Mouse (Mus musculus): ENCODE data around the gene Mycl.
"Not testable (repeated sequence)": the region's sequence is repeated elsewhere in the genome, so short reads cannot be mapped to it uniquely, and the experiment has no call there.

Mycl gene

DNA sequence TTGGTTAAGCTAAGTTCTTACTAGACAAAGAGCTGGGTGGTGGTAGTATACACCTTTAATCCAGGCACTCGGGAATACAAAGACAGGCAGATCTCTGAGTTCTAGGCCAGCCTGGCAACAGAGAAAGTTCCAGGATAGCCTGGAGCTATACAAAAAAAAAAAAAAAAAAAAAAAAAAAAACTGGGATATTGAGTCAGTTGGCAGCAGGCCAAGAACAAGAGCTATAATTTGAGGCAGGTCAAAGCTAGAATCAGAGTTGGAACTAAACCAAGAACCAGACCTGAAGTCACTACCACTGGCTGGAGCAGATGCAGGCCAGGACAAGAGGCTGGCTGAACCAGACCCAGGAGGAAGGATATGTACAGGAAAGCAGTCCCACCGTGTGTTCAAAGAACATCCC, 14.8 kb upstream of the Mycl start:
- no peak for DNase-seq (ENCODE audit: extremely low read depth, low read depth, low spot score)

DNA sequence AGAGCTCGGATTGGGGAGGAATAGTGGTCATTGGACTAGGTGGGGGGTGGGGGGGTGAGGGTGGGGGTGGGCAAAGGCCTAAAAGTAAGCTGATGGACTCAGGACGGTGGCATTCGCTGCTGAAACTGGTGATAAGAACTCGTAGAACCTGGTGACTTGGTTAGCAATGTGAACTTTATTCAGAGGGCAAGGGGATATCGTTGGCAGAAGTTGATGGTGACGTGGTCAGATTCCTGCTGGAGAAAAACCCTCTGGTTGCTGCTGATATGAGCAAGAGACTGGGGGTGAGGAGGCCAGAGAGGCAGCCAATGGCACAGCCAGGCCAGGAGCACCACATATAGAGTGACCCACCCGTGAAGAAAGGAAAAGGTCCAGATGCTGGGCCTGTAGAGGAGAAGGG, 14.2 kb upstream of the Mycl start:
- no peak for DNase-seq (ENCODE audit: extremely low read depth, low read depth, low spot score)

DNA sequence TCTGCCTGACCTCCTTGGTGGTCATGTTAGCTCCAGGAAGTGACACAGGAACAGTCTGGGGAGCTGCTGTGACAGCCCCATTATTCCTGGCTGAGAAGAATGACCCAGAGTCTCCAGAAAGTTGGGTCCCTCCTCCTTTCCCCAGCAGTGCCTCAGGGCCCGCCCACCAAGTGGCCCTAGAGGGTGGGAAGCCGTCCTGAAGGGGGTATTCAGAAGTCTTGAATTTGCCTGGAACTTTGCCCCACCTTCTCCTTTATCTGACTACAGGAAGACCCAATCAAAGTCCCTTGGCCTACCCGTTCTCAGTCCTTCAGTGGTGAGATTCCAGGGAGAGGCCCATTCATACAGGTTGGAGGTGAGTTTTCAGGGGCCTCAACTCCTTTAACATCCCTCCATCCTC, 13.5 kb upstream of the Mycl start:
- DNase-seq (ENCODE audit: extremely low read depth, low read depth, low spot score): no peak

DNA sequence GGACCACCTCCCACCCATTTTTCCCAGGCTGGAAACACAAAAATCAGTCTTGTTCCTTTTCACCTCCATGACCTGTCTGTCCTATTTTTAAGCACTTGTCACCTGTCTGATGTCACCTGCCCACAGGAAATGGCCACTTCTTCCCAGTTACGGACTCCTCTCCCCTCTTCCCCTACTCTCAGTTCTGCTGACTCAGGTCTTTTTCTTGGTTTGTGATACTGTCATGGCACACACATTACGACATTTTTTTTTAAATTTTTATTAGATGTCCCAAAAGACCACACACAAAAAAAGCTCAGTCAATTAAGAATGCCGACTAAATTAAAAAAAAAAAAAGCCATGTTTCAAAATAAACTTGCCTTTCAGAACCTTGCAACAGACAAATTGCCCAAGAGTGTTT, 12.9 kb upstream of the Mycl start:
- DNase-seq (ENCODE audit: extremely low read depth, low read depth, low spot score): no peak

DNA sequence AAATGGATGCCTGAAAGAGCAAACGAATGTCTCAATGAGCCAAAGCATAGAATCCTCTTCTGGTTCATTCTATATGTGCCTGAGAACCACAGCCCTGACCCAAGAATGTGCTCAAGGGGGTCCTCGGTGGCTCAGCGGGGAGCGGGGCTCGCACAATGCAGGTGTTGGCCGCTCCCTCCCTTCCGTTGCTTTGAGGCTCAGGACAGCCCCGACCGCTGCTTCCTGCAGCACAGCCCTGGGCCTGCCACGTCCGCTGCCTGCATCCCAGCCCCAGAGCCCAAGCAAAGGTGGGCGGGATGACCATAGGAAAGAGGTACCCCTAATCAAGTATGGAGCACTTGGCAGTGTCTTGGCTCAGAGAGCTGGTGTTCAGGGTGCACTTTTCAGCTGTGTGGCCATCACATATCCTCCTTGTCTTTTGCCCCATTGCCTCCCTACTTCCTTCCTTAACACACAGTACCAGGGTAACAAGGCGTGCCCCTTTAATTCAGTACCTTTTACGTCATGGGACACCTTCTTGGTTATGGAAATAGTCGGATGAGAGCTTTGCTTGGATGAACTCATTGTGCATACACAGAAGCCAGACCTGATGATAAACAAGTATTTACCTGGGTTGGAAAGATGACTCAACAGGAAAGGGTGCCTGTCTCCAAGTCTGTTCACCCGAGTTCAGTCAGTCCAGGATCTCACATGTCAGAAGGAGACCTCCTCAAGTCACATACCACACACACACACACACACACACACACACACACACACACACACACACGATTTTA, 11.8 kb upstream of the Mycl start:
- no peak for DNase-seq (ENCODE audit: extremely low read depth, low read depth, low spot score)

DNA sequence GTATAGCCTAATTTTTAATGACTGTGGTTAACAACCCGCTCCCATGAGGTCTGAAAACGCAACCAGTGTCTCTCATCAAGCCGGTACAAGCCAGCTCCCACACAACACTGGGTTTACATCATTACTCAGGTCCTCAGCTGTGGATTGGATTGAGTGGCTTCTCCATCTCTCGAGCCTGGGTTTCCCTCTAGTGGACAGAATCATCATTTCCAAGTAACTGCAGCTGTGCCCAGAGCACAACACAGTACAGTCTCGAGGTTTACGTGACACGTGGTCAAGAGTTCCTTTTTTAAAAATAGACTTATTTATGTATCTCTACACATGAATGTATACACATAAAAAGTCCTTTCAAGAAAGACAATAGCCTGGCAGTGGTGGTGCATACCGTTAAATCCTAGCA, 10.3 kb upstream of the Mycl start:
- no peak for DNase-seq (ENCODE audit: extremely low read depth, low read depth, low spot score)

- DNase-seq (ENCODE audit: extremely low read depth, low read depth, low spot score): no peak
These were observed 8.0 kb upstream of the Mycl start for GRCm38 (mm10) chr4:122987421-122987820.

DNA sequence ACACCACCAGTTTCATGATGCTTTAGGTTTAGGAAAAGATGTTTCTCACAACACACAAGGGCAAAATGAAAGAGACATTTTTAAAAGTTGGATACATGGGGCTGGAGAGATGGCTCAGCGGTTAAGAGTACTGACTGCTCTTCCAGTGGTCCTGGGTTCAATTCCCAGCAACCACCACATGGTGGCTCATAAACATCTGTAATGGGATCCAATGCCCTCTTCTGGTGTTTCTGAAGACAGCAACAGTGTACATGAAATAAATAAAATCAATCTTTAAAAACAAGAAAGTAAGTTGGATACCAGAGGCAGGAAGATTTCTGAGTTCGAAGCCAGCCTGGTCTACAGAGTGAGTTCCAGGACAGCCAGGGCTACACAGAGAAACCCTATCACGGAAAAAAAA, 7.4 kb upstream of the Mycl start:
- DNase-seq (ENCODE audit: extremely low read depth, low read depth, low spot score): not testable (repeated sequence)

GRCm38 (mm10) chr4:122991177-122991576, 4.3 kb upstream of the Mycl start:
- DNase-seq (ENCODE audit: extremely low read depth, low read depth, low spot score): no peak

DNA sequence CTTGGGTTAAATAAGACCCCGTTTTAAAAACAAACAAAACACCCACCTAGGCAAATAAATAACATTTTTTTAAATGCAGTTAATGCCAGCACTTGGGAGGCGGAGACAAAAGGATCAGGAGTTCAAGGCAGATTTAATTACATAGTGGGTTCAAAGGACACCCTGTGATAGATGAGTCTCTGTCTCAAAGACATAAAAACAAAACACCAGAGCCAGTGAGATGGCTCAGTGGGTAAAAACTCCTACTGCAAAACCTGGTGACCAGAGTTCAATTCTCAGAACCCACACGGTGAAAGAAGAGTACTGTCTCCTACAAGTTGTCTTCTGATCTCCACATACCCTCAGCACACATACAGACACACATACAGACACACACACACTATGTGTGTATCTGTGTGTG, 3.2 kb upstream of the Mycl start:
- no peak for DNase-seq (ENCODE audit: extremely low read depth, low read depth, low spot score)

DNA sequence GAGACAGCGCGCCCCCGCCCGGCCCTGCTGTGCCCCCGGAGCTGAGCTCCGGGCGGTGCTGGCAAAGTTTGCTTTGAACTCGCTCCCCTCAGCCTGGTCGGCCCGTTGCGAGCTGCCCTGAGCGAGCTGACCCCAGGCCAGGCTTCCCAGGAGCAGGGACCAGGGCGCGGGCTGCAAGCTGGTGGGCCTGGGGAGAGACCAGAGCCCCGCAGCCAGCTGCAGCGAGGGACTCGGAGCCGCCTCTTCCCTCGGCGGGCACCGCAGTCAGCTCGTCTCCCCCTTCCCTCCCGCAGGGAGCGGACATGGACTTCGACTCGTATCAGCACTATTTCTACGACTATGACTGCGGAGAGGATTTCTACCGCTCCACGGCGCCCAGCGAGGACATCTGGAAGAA, 767 bp downstream of the Mycl start:
- no peak for DNase-seq (ENCODE audit: extremely low read depth, low read depth, low spot score)

DNA sequence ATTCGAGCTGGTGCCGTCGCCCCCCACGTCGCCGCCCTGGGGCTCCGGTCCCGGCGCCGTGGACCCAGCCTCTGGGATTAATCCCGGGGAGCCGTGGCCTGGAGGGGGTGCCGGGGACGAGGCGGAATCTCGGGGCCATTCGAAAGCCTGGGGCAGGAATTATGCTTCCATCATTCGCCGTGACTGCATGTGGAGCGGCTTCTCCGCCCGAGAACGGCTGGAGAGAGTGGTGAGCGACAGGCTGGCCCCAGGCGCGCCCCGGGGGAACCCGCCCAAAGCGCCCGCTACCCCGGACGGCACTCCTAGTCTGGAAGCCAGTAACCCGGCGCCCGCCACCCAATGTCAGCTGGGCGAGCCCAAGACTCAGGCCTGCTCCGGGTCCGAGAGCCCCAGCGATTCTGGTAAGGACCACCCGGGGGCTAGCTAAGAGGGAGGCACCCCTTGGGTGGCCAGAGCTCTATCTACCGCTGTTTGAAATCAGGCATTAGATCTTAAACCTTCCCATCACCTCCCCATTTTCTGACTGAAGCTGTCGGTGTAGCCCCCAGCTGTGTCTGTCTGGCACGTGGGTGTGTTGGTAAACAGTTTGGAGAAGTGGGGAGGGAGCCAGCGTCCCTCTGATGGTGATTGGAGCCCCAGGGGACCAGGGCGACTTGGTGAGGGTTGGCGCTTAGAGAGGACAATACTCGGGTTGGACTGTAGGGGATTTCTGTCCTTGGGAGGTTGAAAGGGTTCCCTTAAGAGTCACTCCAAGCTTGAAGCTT, 1.3 kb downstream of the Mycl start:
- no peak for DNase-seq (ENCODE audit: extremely low read depth, low read depth, low spot score)

DNA sequence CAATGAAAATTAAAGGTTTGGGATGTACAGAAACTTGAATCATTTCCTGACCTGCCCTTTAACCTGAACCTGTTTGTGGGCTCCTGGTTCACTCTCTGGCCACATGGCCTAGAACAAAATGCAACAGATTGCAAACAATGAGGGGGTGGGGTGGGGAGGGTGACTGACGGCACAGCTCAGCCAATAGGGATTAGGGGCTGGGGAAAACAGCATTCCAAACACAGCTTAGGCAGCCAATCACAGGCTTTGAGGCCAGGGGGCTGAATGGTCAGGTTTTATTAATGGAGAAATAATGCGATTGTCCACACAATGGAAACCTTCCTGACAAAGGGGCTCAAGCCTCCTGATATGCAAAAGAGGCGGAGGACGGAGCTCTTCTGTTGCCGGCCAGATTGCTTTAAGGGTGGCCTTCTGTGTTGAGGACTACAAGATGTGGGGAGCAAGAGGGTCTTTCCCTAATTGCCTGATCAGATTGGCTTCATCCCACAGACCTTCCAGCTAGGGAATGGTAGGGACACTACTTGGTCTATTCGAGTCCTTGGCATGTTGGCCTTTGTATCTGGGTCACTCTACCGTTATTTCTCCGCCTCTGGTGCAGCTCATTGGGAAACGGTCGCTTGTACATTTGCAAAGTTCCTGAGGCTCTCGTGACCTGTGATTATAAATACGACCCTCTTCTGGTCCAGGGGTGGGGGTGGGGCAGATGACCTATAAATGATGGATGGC, 3.2 kb downstream of the Mycl start:
- no peak for DNase-seq (ENCODE audit: extremely low read depth, low read depth, low spot score)

DNA sequence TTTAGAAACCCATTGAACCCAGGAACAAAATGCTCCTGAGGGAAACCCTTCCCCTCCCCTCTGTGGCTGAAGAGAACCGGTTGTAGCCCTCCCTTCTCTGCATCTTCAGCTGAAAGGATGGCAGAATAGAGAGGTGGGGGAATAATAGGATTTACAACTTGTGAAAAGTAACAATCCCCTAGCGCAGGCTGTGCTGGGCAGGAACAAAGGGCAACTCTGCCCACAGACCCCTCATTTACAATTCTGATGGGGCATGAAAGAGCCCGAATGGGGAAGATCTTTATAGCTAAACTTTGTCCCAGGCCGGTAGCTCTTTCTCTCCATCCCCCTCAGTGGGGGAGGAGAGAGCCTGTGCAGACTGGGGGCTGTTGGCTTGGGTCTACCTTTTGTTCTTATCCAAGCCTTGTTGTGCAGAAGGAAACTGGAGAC, 3.8 kb downstream of the Mycl start:
- no peak for DNase-seq (ENCODE audit: extremely low read depth, low read depth, low spot score)

DNA sequence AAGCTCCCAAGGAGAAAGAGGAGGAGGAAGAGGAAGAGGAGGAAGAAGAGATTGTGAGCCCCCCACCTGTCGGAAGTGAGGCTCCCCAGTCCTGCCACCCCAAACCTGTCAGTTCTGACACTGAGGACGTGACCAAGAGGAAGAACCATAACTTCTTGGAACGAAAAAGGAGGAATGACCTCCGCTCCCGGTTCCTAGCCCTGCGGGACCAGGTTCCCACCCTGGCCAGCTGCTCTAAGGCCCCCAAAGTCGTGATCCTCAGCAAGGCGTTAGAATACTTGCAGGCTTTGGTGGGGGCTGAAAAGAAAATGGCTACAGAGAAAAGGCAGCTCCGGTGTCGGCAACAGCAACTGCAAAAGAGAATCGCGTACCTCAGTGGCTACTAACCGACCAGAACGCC, 4.7 kb downstream of the Mycl start:
- no peak for DNase-seq (ENCODE audit: extremely low read depth, low read depth, low spot score)

DNA sequence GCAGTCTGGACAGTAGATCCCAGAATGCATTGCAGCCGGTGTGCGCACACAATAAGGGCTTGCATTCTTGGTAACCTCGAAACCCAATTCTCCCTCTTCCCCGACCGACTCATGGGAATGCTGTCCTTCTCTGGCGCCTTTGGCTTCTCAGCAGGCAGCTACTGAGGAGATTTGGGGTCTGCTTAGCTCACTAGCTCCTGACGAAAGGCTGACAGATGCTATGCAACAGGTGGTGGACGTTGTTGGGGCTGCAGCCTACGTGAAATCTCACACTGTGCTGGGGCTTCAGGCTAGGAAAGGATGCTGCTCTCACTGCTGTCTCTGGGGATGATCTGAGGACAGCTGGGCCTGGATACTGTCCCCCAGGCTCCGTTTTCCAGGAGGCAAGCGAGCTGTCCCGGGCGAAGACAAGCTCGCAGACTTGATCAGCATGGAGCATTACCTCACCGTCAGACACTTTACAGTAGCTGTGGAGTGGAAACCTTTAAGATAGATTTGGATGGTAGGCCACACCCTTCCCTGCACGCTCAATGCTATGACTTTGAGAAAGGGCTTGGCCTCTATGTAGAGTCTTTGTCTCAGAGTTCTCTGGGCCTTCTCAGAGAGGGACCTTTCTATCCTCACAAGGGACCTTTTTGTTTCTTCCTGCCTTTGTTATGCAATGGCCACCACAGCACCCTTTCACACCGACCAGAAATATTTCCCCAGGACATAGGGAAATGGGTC, 5.3 kb downstream of the Mycl start:
- no peak for DNase-seq (ENCODE audit: extremely low read depth, low read depth, low spot score)

GRCm38 (mm10) chr4:123005054-123005966, 9.9 kb downstream of the Mycl start:
- DNase-seq (ENCODE audit: extremely low read depth, low read depth, low spot score): no peak

GRCm38 (mm10) chr4:123012501-123012900, 17.0 kb downstream of the Mycl start:
- not testable (repeated sequence) for DNase-seq (ENCODE audit: extremely low read depth, low read depth, low spot score)

DNA sequence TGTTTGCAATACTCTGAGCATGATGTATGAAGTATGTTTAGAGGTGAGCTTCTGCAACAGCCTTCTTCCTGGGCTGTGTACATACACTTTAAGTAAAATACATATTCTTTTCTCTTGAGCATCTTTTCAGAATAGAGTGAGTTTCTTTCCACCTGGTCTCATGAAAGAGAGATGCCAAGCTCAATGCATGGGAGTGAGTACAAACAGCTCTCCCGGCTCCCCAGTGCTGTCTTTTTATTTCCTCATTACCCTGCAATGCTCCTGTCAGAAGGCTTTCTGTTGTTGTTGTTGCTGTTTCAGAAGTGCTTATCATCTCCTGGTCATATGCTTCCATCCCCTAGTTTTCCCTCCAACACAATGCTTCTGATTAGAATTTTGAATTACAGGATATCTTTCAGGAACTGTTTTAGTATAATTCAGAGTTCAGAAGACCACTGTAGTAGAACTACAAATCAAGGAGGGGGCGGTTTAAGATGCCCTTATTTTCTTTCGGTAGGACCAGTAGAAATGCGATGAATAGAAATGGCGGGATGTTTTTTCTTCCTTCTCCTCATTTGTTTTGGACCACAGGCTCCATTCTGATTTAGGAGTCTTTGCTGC, 18.0 kb downstream of the Mycl start:
- DNase-seq (ENCODE audit: extremely low read depth, low read depth, low spot score): no peak

- no peak for DNase-seq (ENCODE audit: extremely low read depth, low read depth, low spot score)
These were observed 18.5 kb downstream of the Mycl start for GRCm38 (mm10) chr4:123013949-123014406.
